Mouse (Mus musculus) cerebellum, postnatal 25 days (tissue): ENCODE measurements around the gene Spop.

Experiments
- DNase-seq, 2 experiments: peaks; one replicate each; pipeline ENCODE4 v3.0.0; 2021; ENCODE audit warnings: mixed read lengths in 2 of 2

The Spop gene

DNA sequence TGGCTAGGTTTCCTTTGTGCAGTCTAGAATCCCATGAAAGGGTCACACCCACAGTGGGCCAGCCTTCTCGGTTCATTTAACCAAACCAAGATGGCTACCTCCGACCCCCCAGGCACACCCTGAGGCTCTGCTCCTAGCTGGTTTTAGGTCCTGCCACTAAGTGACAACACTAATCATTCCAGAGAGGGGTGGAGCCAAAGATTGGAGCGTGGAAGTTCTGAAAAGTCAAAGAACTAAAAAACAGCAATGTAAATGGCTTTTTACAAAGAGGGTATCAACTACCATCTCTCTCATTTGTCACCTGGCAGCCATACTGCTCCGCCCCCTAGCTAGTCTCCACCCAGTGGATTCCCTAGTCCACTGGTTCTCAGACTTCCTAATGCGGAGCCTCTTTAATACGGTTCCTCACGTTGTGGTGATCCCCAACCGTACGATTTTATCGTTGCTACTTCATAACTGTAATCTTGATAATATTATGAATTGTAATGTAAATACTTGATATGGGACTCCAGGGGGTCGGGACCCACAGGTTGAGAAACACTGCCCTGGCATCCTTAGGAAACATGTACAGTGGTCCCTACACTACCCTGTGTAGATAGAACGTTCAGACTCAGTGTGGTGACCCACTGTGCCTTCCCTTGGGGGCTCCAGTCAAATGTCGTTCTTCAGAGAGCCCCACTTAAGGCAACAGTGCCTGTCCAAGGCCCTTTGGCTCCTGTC lies 118.6 kb downstream of the Spop start:
- no peak for DNase-seq

DNA sequence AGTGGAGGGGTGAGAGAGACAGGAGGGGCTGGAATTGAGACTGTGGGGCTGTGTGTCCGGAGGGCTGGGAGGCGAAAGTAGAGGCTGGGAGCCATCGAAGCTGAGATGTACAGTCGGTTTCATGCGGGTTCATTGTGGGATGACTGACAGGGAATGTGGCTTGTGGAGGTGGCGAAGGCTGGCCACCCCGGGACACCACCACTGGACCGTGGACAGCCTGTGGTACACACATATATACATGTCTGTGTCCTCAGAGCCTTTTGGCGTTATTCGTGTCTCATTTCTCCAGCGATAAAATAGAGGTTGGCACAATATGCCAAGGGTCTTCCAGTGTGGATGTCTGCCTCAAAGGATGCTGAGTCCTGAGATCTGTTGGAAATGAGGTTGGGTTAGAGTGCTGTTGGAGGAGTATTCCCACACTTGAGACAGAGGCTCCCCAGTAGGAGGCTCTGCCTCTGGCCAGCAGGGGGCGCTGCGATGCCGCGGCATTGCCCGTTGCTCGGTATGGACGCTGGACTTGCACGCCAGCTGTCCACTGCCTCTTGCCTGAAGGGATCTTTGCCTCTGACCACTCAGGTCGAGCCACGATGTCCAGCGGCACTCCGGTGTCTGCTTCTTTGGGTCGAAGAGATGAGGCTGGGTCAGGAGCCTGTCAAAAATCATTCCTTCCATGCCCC lies 119.7 kb downstream of the Spop start:
- DNase-seq: peak; percentile 93 to 95

DNA sequence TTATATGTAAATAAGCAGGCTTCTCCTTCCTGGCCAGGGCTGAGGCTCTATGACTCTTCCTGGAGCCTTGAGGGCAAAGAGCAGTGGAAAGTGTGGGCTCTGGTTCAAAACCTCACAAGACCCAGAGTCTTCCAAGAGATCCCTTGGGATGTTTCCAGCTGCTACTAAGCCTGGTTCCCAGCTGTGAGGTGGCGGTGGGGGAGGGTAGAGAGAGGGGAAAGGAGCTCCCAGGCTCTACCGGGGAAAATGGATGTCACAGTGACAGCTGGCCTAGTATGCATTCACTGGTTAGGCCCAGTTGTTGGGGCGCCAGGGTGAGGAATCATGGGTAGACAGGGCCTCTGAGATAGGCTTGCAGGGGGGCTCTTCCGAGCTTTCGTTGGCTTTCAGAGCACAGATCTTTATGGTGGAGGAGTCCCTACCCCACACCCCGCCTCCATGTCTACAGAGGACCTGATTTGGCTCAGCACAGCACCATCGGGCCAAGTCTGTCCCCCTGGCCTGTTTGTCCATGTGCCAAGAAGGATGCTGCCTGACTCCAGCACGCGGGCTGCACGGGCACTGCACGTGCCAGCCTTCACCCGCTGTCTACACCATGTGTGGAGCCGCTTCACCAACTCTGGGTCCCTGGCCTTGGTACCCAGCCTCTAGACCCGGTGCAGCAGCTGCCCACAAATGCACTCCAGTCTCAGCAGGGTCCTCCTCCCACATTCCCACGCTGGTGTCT lies 124.7 kb downstream of the Spop start:
- no peak for DNase-seq

DNA sequence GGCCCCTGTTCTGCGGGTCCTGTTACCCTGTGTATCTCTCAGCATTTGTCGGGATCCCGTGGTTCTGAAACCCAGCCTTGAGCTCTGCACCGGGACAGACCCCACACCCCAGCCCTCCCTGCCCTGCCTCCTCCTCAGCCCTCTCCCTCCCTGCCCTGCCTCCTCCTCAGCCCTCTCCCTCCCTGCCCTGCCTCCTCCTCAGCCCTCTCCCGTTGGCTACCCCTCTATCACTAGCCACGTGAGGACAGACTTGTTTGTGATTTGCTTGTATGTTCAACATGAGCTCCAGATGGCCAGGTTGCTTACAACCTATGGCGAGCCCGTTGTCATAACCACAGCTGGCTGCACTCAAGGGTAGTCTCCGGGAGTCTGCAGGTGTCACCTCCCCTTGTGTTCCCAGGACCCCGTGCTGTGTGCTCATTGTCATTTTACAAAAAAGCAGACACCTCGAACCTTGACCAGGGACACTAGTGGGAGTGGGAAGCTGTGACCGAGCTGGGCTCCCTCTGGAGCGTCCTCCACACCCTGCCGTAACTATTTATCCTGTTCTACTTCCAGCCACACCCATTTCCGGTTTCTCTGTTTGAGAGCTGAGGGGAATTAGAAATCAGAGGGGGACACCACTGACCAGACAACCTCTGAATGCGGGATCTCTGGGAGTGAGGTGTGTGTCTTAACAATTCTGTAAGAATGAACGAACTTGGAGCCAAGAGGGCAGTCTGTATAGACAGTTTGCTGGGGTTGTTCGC lies 126.9 kb downstream of the Spop start:
- DNase-seq: no peak
